In the genomic region with DNA sequence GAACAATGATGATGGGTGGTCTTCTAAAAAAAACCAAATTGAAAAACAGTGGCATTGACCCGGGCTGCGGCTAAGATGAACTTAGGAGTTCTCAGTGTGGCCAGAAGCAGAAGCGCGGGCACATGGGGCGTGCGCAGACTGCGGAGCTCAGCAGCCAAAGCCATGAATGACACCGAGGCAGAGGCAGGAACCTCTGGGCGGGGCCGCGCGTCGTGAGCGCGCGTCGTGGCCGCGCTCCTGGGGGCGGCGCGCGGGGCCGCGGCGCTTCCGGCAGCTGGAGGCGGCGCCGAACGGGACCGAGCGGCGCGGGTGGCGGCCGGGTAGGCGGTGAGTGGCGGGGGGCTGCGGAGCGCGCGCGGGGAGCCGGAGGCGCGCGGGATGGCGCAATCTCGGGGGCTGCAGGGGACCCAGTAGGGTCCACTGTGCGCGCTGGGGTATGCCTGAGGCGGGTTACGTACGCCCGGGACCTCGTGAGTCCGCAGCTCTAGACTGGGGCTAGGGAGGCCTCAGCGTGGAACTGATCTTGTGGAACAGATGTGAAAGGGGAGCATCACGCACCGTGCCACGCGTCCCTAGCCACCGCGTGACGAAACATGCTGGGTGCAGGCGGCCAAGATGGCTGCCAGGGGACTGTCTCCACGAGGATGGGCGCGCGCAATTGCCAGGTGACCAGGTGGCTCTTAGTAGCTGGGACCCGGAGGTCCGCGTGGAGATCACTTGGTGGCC, we compare ENCODE assay signal across 8 mouse cellular contexts. TPM values are rescaled to one million over a fixed set of nuclear protein-coding genes. Genes with fewer than 3 reads are reported as not detected.
DNase-seq lines count a peak whose midpoint lies in the region; ATAC-seq lines count a peak whose summit lies in the region.

TSS of gene Sfxn1 (plus strand) at position 264 of the 726 bp plus-strand sequence.

- under 1% methylated on average over 74 of the region's 74 CpGs for WGBS in intestine, embryonic 14.5 days

- no peaks in the 10 kb centered on the region for H3K27me3 ChIP-seq in intestine, embryonic 14.5 days (replicated peaks; ENCODE audit: control insufficient read depth, insufficient read depth, low read length)

- no peaks in the 10 kb centered on the region for H3K9me3 ChIP-seq in intestine, embryonic 14.5 days (ENCODE audit: control insufficient read depth, low read length)

- H3K4me1 ChIP-seq in intestine, embryonic 14.5 days (replicated peaks; ENCODE audit: control insufficient read depth, insufficient read depth, low read length): peaks cover 7% of the 10 kb centered on the region; the same call in 1 of the 2 replicates

- peak within 1 kb of the TSS; percentile 74 for H3K4me2 ChIP-seq in intestine, embryonic 14.5 days (ENCODE audit: low read length)

- peak within 1 kb of the TSS; percentile 79 for H3K27ac ChIP-seq in intestine, embryonic 14.5 days (ENCODE audit: low read depth)

- H3K36me3 ChIP-seq in intestine, embryonic 14.5 days (ENCODE audit: control insufficient read depth, insufficient read depth, low read length): no peaks in the 10 kb centered on the region

- H3K4me3 ChIP-seq in intestine, embryonic 14.5 days (ENCODE audit: low read depth, low read length): peak within 1 kb of the TSS; percentile 75

- peak; percentile 88 for ATAC-seq in intestine, embryonic 14.5 days (replicated peaks; ENCODE audit: low FRiP score, low TSS enrichment, low read depth)
- ATAC-seq in megakaryocyte progenitor cell, adult 5-6 weeks (replicated peaks; ENCODE audit: poor library complexity): peak; percentile 87

- intact Hi-C loops in left cerebral cortex, postnatal 10 days (cut with DNase I): no loop called here

- DNase-seq in adrenal gland, adult (ENCODE audit: inconsistent age in 2 of 2, low spot score in 1 of 2): peak; percentile 80 to 90
- peak; percentile 82 for DNase-seq in embryo, embryonic 10.5 days (ENCODE audit: low spot score)
- peak; percentile 69 for DNase-seq in gastrocnemius, postnatal 25 days
- DNase-seq in intestine, embryonic 14.5 days (ENCODE audit: low spot score): peak; percentile 86
- peak; percentile 62 to 82 for DNase-seq in left cerebral cortex, postnatal 10 days (ENCODE audit: extremely low spot score in 1 of 2, low spot score in 2 of 2)
- peak; percentile 85 for DNase-seq in right cerebral cortex, postnatal 25 days
- peak; percentile 82 for DNase-seq in yolk sac, embryonic 10.5 days (ENCODE audit: low spot score)

- peak within 1 kb of the TSS; percentile 87 for H3K9ac ChIP-seq in intestine, embryonic 14.5 days (ENCODE audit: low read length)

RNA-seq across cellular contexts. Expression of gene Sfxn1, which starts in this region (rescaled TPM):
- 1 to 10 TPM; 2.3 to 4.4 TPM for total RNA-seq in gastrocnemius, postnatal 25 days (2021)
- 85.2 and 87.8 TPM in 2 replicates for polyA plus RNA-seq in intestine, embryonic 14.5 days (2014; fragmentation: Nextera tagmentation; extraction: Ambion mirVana)
- total RNA-seq in left cerebral cortex, postnatal 10 days (2021): 10 to 100 TPM; 68.2 to 68.6 TPM
- total RNA-seq in megakaryocyte progenitor cell, adult 5-6 weeks (2015): 156 and 162 TPM in 2 replicates
- 82.3 and 98.5 TPM in 2 replicates for total RNA-seq in megakaryocyte progenitor cell, adult 5-6 weeks (2017)

Comparison
In these comparisons a context has a peak if more than half of its experiments do, and no peak if none do; other contexts are left out.
1. Peak in every context shown above with its lines: DNase-seq, ATAC-seq, H3K4me3 ChIP-seq and H3K27ac ChIP-seq.
2. RNA of gene Sfxn1 (total RNA-seq): 82.3 to 162 TPM in megakaryocyte progenitor cell, adult 5-6 weeks and 68.2 to 68.6 TPM in left cerebral cortex, postnatal 10 days; 2.3 to 4.4 TPM in gastrocnemius, postnatal 25 days; every median in the first group is over 10 times any median in the second.